Mouse (Mus musculus): ENCODE results near the gene Tarbp1. TPM values are rescaled to one million over a fixed set of nuclear protein-coding genes. Genes with fewer than 3 reads are reported as not detected.
A peak's percentile ranks its signal among the peaks of the same experiment; 100 is the strongest.
"Not testable (repeated sequence)": the region's sequence is repeated elsewhere in the genome, so short reads cannot be mapped to it uniquely, and the experiment has no call there.

Tarbp1 gene
- polyA plus RNA-seq, 1 experiment from 2014 or later = 1.6 TPM

DNA sequence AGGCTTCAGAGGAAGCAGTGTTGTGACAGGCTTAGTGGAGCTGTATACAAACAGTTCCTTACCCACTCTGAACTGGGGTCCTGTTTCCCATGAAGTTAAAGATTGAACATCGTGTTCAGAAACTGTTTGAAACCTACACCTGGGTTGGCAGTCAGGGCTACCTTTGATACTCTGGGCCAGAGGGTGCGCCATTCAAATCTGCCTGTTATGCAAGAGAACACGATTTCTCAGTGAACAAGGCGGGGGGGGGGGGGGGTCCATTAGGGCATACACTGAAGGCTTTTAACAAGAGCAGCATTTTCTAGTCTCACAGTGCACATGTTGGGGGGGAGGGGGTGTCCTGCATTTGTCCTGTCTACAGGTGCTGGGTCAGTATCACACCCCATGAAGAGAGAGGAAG is 50.7 kb downstream of the Tarbp1 start:
- no peaks in the 10 kb centered on the region for H3K9me3 ChIP-seq
- H3K27me3 ChIP-seq (ENCODE audit: insufficient read depth, poor library complexity, severe bottlenecking) = no peaks in the 10 kb centered on the region
- peaks cover 15% of the 10 kb centered on the region for H3K4me1 ChIP-seq (replicated peaks)
- peaks cover 43% of the 10 kb centered on the region for H3K36me3 ChIP-seq
- no peak overlapping the region for H3K4me3 ChIP-seq
- no peak overlapping the region for H3K27ac ChIP-seq
- DNase-seq (ENCODE audit: low spot score) = no peak
- WGBS = 83% methylated on average over 4 of the region's 4 CpGs

DNA sequence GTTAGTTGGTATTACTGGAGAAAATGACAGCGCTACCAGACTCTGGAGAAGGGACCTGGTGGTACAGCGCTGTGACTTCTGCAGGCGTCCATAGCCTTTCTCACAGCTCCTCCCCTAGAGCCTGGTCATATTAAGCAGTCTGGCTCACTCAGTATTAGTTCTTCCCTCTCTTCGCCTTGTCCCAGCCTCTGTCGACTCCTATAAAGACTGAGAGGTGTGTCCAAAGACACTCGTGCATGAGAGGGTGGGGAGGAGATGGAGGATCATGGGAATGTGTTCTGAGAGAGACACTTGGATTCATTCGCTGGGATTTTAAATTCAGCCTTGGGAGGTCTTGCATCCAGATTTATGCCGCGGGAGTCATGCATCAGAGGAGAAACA is 52.0 kb downstream of the Tarbp1 start:
- Histone ChIP-seq H3K4me3 (peak overlapping the region; percentile 76), H3K4me1 (replicated peaks) (peaks cover 15% of the 10 kb centered on the region), H3K36me3 (peaks cover 30% of the 10 kb centered on the region), H3K9me3 (no peaks in the 10 kb centered on the region), H3K27me3 (ENCODE audit: insufficient read depth, poor library complexity, severe bottlenecking) (no peaks in the 10 kb centered on the region), H3K27ac (peak overlapping the region; percentile 86)
- DNase-seq (ENCODE audit: low spot score) = no peak
- 8% methylated on average over 9 of the region's 9 CpGs for WGBS

DNA sequence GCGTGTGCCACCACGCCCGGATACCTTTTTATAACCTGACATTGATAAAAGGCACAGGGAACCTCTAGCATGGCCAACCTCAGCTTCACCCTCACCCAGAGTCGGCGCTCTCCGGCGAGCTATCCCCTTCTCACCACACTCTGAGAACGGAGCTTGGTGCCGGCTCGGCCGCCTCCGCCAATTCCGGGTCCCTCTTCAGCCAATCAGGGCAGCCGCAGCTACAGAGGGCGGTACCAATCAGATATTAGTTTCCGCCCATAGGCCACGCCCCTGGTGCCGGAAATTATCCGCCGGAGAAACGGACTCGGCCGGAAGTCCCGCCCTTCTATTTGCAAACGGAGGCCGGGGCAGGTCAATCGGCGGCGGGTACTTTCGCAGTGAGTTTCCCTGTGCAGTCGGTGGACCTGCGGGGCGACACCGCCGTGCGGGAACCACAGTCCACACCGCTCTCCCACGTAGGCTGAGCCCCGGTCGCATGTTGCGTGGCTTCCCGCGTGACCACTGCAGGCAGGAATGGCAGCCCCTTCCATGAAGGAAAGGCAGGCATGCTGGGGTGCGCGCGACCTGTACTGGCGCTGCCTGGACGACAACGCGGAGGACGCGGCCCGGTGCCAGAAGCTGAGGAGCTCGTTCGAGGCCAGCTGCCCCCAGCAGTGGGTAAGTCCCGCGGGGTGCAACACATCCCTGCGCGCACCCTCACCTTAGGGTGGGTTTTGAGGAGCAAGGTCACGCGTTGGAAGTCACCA is 52.5 kb downstream of the Tarbp1 start, which contains the start of gene Coa6:
Gene Coa6, plus strand, starts transcription at position 342 of the 746 bp plus-strand sequence.
- H3K27me3 ChIP-seq (ENCODE audit: insufficient read depth, poor library complexity, severe bottlenecking) = no peaks in the 10 kb centered on the region

DNA sequence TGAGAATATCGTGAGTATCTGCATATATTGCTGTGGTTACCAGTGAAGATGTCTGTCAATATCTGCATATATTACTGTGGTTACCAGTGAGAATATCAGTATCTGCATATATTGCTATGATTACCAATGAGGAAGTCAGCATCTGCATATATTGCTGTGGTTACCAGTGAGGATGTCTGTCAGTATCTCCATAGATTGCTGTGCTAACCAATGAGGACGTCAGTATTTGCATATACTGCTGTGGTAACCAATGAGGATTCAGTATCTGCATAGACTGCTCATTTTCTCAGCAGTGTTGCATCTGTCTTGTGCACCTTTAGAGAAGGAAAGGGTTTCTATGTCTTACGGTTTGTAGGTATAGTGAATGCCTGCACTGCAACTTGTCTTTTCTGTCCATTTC is 54.0 kb downstream of the Tarbp1 start:
- DNase-seq (ENCODE audit: low spot score) = no peak
- 86% methylated on average over 3 of the region's 3 CpGs for WGBS
- Histone ChIP-seq H3K4me1 (replicated peaks) (peaks cover 15% of the 10 kb centered on the region), H3K9me3 (no peaks in the 10 kb centered on the region), H3K27ac (no peak overlapping the region), H3K36me3 (peaks cover 9% of the 10 kb centered on the region), H3K27me3 (ENCODE audit: insufficient read depth, poor library complexity, severe bottlenecking) (no peaks in the 10 kb centered on the region), H3K4me3 (no peak overlapping the region)

More for the DNA sequence above, 52.5 kb downstream of the Tarbp1 start, which contains the start of gene Coa6:
- Histone ChIP-seq H3K9me3 (no peaks in the 10 kb centered on the region), H3K4me1 (replicated peaks) (peaks cover 15% of the 10 kb centered on the region), H3K4me3 (peak within 1 kb of the TSS; percentile 76), H3K36me3 (peaks cover 25% of the 10 kb centered on the region), H3K27ac (peak within 1 kb of the TSS; percentile 86)
- peak; percentile 97 for DNase-seq (ENCODE audit: low spot score)
- under 1% methylated on average over 61 of the region's 61 CpGs for WGBS

DNA sequence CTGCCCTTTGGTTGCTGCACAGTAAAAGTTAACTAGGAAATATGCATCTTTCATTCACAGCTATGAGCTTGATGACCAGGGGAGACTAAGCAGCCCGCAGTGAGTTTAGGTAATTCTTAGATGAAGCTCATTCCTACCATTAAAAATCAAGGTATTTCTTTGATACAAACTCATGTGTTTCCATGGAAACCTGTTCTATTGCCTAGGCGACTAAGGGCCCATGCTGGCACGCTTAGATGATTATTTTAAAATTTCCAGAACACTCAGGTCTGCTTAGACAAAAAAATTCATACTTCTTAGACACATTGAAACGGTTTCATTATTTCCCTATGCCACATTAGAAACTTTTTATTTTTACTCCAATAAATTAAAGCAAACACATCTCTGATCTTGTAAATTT is 69.8 kb downstream of the Tarbp1 start:
- Histone ChIP-seq H3K4me3 (no peak overlapping the region), H3K9me3 (no peaks in the 10 kb centered on the region), H3K4me1 (replicated peaks) (no peaks in the 10 kb centered on the region), H3K27me3 (ENCODE audit: insufficient read depth, poor library complexity, severe bottlenecking) (no peaks in the 10 kb centered on the region), H3K27ac (no peak overlapping the region), H3K36me3 (no peaks in the 10 kb centered on the region)
- WGBS = 77% methylated on average over 4 of the region's 4 CpGs
- DNase-seq (ENCODE audit: low spot score) = no peak

DNA sequence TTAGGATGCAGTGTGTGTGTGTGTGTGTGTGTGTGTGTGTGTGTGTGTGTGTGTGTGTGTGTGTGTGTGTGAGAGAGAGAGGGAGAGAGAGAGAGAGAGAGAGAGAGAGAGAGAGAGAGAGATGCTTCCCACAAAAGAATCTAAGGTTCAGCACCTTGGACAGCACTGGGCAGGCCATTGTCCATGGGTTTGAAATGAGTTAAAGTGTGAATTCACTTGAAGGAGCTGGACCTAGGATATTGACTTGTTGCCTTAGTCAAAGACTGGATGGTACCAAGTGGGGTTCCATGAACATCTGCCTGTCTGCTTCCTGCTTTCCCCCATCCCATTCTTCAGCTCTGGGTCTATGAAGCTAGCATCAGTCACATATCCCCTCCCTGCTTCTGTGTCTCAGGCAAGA is 70.3 kb downstream of the Tarbp1 start:
- H3K4me3 ChIP-seq; H3K4me1 ChIP-seq (replicated peaks); H3K9me3 ChIP-seq; H3K27ac ChIP-seq; H3K36me3 ChIP-seq; H3K27me3 ChIP-seq (ENCODE audit: insufficient read depth, poor library complexity, severe bottlenecking): not testable (repeated sequence)
- DNase-seq (ENCODE audit: low spot score) = peak; percentile 15

DNA sequence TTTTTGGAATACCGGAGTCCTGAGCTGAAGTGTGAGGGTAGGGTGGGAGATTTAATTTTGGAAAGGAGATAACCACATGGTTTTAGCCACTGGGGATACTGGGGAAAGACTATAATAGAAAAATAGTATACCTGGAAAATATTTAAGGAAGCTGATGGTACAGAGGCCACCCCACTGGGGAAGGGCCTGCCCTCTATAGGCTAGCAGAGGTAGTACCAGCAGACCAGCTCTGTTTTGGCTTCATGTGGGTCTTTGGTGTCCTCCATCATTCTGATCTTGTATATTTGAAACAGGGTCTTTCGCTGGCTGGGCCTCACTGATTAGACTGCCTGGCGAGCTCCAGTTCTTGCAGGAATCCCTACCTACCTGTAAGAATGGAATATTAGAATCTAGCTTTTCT is 76.5 kb downstream of the Tarbp1 start:
- Histone ChIP-seq H3K27ac (no peak overlapping the region), H3K9me3 (no peaks in the 10 kb centered on the region), H3K27me3 (ENCODE audit: insufficient read depth, poor library complexity, severe bottlenecking) (no peaks in the 10 kb centered on the region), H3K36me3 (no peaks in the 10 kb centered on the region), H3K4me3 (no peak overlapping the region), H3K4me1 (replicated peaks) (peaks cover 13% of the 10 kb centered on the region)
- DNase-seq (ENCODE audit: low spot score) = no peak
- 82% methylated on average over 3 of the region's 3 CpGs for WGBS

DNA sequence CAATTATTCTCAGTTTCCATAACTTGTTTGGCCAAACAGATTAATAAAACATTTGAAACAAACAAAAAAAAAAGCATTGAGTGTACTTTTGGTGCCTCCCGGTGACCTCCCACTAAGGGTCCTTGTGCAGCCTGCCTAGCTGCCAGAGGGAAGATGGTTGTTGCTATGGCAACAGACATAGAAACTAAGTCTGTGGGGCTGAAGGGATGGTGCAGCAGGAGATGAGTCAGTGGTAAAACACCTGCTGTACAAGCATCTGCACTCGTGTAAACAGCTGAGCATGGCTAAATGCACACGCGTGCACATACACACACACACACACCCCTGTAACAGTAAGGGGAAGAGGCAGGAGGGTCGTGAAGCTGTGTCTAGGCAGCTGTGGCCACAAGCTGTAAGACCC is 78.9 kb downstream of the Tarbp1 start:
- 62% methylated on average over 5 of the region's 5 CpGs for WGBS
- Histone ChIP-seq H3K4me1 (replicated peaks) (peaks cover 13% of the 10 kb centered on the region), H3K27me3 (ENCODE audit: insufficient read depth, poor library complexity, severe bottlenecking) (no peaks in the 10 kb centered on the region), H3K4me3 (no peak overlapping the region), H3K36me3 (no peaks in the 10 kb centered on the region), H3K27ac (no peak overlapping the region), H3K9me3 (no peaks in the 10 kb centered on the region)
- DNase-seq (ENCODE audit: low spot score) = no peak

DNA sequence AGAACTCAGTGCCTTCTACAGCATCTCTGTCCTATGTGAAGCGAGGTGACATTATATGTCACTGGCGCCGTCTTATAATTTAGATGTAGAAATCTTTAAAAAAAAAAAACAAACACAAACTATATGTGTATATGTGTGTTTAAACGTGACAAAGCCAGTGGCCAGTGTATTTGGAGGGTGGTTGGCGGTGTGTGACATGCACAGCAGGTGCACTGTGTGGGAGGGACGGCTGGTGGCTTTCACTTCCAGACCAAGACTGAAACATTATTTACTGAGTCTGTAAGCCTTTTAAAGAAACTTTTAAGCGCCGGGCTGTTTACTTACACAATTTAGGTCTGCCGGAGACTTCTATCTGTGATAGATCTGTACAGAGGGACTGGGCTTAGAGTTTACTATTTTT is 79.5 kb downstream of the Tarbp1 start:
- no peak for DNase-seq (ENCODE audit: low spot score)
- H3K36me3 ChIP-seq = no peaks in the 10 kb centered on the region
- H3K4me1 ChIP-seq (replicated peaks) = peaks cover 13% of the 10 kb centered on the region
- H3K4me3 ChIP-seq = no peak overlapping the region
- no peak overlapping the region for H3K27ac ChIP-seq
- no peaks in the 10 kb centered on the region for H3K27me3 ChIP-seq (ENCODE audit: insufficient read depth, poor library complexity, severe bottlenecking)
- WGBS = 68% methylated on average over 9 of the region's 9 CpGs
- no peaks in the 10 kb centered on the region for H3K9me3 ChIP-seq

DNA sequence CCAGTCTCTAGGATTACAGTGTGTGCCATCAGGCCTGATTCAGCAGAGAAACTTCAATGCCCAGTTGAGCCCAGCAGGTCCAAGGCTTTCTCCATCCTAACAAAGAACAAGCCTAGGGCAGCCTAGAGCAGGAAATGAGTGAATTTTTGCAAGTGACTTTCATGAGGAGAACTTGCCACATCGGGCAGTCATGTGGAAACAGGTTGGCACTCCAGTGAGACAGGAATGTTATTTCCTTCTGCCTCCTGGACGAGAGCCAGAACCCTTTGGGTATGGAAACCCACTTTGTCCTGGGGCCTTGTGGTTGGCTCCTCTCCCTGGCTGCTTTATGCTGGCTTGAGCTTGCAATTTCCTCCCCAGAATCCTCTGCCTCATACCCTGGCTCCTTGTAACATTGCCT is 83.3 kb downstream of the Tarbp1 start:
- H3K4me3 ChIP-seq = no peak overlapping the region
- peaks cover 8% of the 10 kb centered on the region for H3K4me1 ChIP-seq (replicated peaks)
- no peak overlapping the region for H3K27ac ChIP-seq
- no peaks in the 10 kb centered on the region for H3K27me3 ChIP-seq (ENCODE audit: insufficient read depth, poor library complexity, severe bottlenecking)
- H3K9me3 ChIP-seq = no peaks in the 10 kb centered on the region
- no peaks in the 10 kb centered on the region for H3K36me3 ChIP-seq
- no peak for DNase-seq (ENCODE audit: low spot score)
- 74% methylated on average over 2 of the region's 2 CpGs for WGBS

DNA sequence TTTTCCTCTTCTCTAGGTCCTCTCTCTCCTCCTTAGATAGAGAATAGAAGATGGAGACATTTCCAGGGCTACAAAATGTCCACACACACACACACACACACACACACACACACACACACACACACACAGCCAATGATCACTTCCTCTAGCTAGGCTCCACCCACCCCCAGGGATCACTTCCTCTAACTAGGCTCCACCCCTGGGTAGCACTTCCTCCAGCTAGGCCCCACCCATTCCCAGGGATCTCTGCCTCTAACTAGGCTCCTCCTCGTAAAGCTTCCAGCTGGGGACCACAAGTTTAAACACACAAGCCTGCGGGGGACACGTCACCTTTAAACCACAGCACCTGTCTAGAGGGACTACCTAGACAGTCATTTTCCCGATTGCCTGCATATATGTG is 87.3 kb downstream of the Tarbp1 start:
- Histone ChIP-seq H3K27ac (no peak overlapping the region), H3K9me3 (no peaks in the 10 kb centered on the region), H3K4me3 (no peak overlapping the region), H3K36me3 (no peaks in the 10 kb centered on the region), H3K27me3 (ENCODE audit: insufficient read depth, poor library complexity, severe bottlenecking) (no peaks in the 10 kb centered on the region), H3K4me1 (replicated peaks) (no peaks in the 10 kb centered on the region)
- WGBS = 80% methylated on average over 4 of the region's 4 CpGs
- no peak for DNase-seq (ENCODE audit: low spot score)

DNA sequence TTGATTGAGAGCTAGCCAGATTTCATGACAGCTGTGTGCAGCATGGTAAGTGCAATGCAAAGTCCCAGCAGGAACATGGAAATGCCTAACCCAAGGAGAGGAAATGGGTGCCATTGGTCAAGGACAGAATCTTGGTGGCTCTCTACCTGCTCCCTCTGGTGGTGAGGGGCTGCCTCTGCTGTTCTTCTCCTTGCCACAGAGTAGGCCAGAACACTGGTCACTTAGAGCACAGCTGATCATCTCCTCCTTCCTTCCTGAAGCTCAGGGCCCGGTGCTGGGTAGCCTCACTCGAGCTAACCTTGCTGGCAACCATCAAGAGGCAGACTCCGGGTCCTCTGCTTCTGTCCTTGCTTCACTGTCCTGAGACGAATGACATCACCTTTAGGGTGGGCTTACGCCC is 92.1 kb downstream of the Tarbp1 start:
- Histone ChIP-seq H3K4me1 (replicated peaks) (no peaks in the 10 kb centered on the region), H3K4me3 (no peak overlapping the region), H3K9me3 (no peaks in the 10 kb centered on the region), H3K27me3 (ENCODE audit: insufficient read depth, poor library complexity, severe bottlenecking) (no peaks in the 10 kb centered on the region), H3K27ac (no peak overlapping the region), H3K36me3 (no peaks in the 10 kb centered on the region)
- peak; percentile 42 for DNase-seq (ENCODE audit: low spot score)
- 67% methylated on average over 5 of the region's 5 CpGs for WGBS

DNA sequence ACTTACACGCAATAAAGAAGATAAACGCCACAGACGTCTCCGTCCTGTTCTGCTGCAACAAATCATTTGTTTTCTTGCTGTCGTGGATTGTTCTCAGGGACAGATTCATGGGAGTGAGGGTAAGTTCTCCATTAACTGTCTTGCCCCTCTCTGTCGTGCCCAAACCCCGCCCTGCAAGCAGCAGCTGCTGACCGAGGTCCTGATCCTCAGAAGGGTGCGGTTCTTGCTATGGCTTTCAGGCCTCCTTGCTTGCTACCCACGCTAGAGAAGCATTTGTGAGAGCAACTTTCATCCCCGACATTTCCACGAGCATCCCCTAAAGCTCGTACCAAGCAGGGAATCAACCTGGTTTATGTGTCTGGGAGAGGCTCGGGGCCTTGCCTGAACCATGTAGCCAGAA is 92.6 kb downstream of the Tarbp1 start:
- H3K4me1 ChIP-seq (replicated peaks) = no peaks in the 10 kb centered on the region
- WGBS = 43% methylated on average over 14 of the region's 14 CpGs
- H3K27ac ChIP-seq = no peak overlapping the region
- no peaks in the 10 kb centered on the region for H3K9me3 ChIP-seq
- no peak overlapping the region for H3K4me3 ChIP-seq
- no peaks in the 10 kb centered on the region for H3K27me3 ChIP-seq (ENCODE audit: insufficient read depth, poor library complexity, severe bottlenecking)
- peak; percentile 20 for DNase-seq (ENCODE audit: low spot score)
- H3K36me3 ChIP-seq = no peaks in the 10 kb centered on the region

DNA sequence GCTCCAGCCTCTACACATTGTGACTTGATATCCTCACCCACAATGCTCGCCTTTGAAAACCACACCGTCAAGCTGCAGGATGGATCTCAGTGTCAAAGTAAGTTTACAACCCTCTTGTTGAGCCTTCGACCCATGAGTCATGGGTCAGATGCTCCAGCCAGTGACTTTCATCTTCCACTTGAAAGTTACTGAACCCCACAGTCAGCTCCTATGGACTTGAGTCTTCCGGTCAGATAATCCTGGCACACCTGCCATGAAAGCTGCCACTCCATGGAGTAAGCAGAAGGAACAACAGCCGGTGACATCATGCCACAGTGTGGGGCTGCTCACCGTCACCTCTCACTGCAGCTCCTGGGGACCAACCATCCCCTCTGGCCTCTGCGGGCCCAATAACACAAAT is 93.6 kb downstream of the Tarbp1 start:
- no peaks in the 10 kb centered on the region for H3K9me3 ChIP-seq
- H3K27ac ChIP-seq = no peak overlapping the region
- WGBS = 85% methylated on average over 7 of the region's 7 CpGs
- H3K27me3 ChIP-seq (ENCODE audit: insufficient read depth, poor library complexity, severe bottlenecking) = no peaks in the 10 kb centered on the region
- no peaks in the 10 kb centered on the region for H3K36me3 ChIP-seq
- H3K4me3 ChIP-seq = no peak overlapping the region
- no peak for DNase-seq (ENCODE audit: low spot score)
- H3K4me1 ChIP-seq (replicated peaks) = no peaks in the 10 kb centered on the region
